Mouse (Mus musculus) MEL (cell line): ENCODE data around the gene Gm20388. TPM values are rescaled to one million over a fixed set of nuclear protein-coding genes. Genes with fewer than 3 reads are reported as not detected.

Experiments used
- DNase-seq: peaks from one replicate; pipeline ENCODE4 v3.0.0; 2011; ENCODE audit warnings: low read depth, low spot score
- H3K27ac ChIP-seq: 2 replicates; pipeline ENCODE4 v1.5.1; 2012; ENCODE audit warnings: low read depth, mild to moderate bottlenecking, control low read depth, low read length, moderate library complexity; ENCODE audit not compliant: control insufficient read depth
- H3K27me3 ChIP-seq, 2 experiments: fragments of 150-350 bp in 1 of 2; sonication (generic) in 1 of 2; 2 replicates each; pipeline ENCODE4 v1.6.1; 2012; ENCODE audit warnings: low read length in 2 of 2, mild to moderate bottlenecking in 2 of 2, improper control_type of control experiment in 1 of 2, moderate library complexity in 1 of 2; ENCODE audit not compliant: insufficient read depth in 2 of 2, control insufficient read depth in 1 of 2
- H3K36me3 ChIP-seq, 2 experiments: 2 replicates each; pipeline ENCODE4 v1.6.1; 2012 to 2014; ENCODE audit warnings: low read length in 2 of 2, improper control_type of control experiment in 1 of 2, inconsistent platforms in 1 of 2, mild to moderate bottlenecking in 1 of 2; ENCODE audit not compliant: insufficient read depth in 2 of 2, control insufficient read depth in 1 of 2
- H3K4me1 ChIP-seq, 2 experiments: fragments of 150-350 bp in 1 of 2; sonication (generic) in 1 of 2; 2 replicates each; pipeline ENCODE4 v1.6.1; 2012; ENCODE audit warnings: low read length in 2 of 2, improper control_type of control experiment in 1 of 2, mild to moderate bottlenecking in 1 of 2; ENCODE audit not compliant: insufficient read depth in 2 of 2, control insufficient read depth in 1 of 2
- H3K4me3 ChIP-seq, 2 experiments: fragments of 150-350 bp in 1 of 2; sonication (generic) in 1 of 2; 2 replicates each; pipeline ENCODE4 v1.5.1; 2012; ENCODE audit warnings: low read depth in 2 of 2, low read length in 2 of 2, mild to moderate bottlenecking in 2 of 2, moderate library complexity in 2 of 2, control low read depth in 1 of 2, improper control_type of control experiment in 1 of 2; ENCODE audit not compliant: control insufficient read depth in 1 of 2, insufficient read depth in 1 of 2
- H3K79me2 ChIP-seq: 2 replicates; pipeline ENCODE4 v1.6.1; 2012; ENCODE audit warnings: mild to moderate bottlenecking, low read length, moderate library complexity; ENCODE audit not compliant: control insufficient read depth, poor library complexity, insufficient read depth
- H3K9ac ChIP-seq: 2 replicates; pipeline ENCODE4 v1.6.1; 2012; ENCODE audit warnings: low read depth, mild to moderate bottlenecking, control low read depth, low read length, moderate library complexity; ENCODE audit not compliant: control insufficient read depth, poor library complexity, severe bottlenecking
- H3K9me3 ChIP-seq: fragments of 150-350 bp; sonication (generic); replicated peaks from 2 replicates; pipeline ENCODE4 v1.6.1; 2012; ENCODE audit warnings: mild to moderate bottlenecking, low read length, improper control_type of control experiment, moderate library complexity; ENCODE audit not compliant: insufficient read depth
- CTCF ChIP-seq, 3 experiments: IDR thresholded peaks in 2 of 3; conservative IDR thresholded peaks in 1 of 3; 2 replicates each; pipeline ENCODE4 v1.5.1; 2011 to 2012; ENCODE audit warnings: low read length in 3 of 3, low read depth in 2 of 3, mild to moderate bottlenecking in 2 of 3, improper control_type of control experiment in 1 of 3, inconsistent platforms in 1 of 3, mixed read lengths in 1 of 3, moderate library complexity in 1 of 3; ENCODE audit not compliant: control insufficient read depth in 1 of 3, insufficient read depth in 1 of 3, poor library complexity in 1 of 3, severe bottlenecking in 1 of 3
- E2F4 ChIP-seq: IDR thresholded peaks from 2 replicates; pipeline ENCODE4 v1.6.1; 2011; ENCODE audit warnings: low read depth, low read length, improper control_type of control experiment, borderline replicate concordance
- ELF1 ChIP-seq: IDR thresholded peaks from 2 replicates; pipeline ENCODE4 v1.6.1; 2014; ENCODE audit warnings: low read depth, mild to moderate bottlenecking, inconsistent platforms, low read length, improper control_type of control experiment, moderate library complexity
- GABPA ChIP-seq: IDR thresholded peaks from 2 replicates; pipeline ENCODE4 v1.6.1; 2012; ENCODE audit warnings: low read depth, mild to moderate bottlenecking, inconsistent platforms, low read length, improper control_type of control experiment, moderate library complexity
- GATA1 ChIP-seq: IDR thresholded peaks from 2 replicates; pipeline ENCODE4 v1.6.1; 2011; ENCODE audit warnings: low read depth, low read length, improper control_type of control experiment
- JUND ChIP-seq: IDR thresholded peaks from 2 replicates; pipeline ENCODE4 v1.6.1; 2011; ENCODE audit warnings: low read depth, mild to moderate bottlenecking, improper control_type of control experiment, low read length
- MAZ ChIP-seq: IDR thresholded peaks from 2 replicates; pipeline ENCODE4 v1.6.1; 2012; ENCODE audit warnings: low read depth, mild to moderate bottlenecking, inconsistent platforms, low read length, improper control_type of control experiment
- MYB ChIP-seq: IDR thresholded peaks from 2 replicates; pipeline ENCODE4 v1.6.1; 2011; ENCODE audit warnings: mild to moderate bottlenecking, low read depth, low read length, improper control_type of control experiment
- MYC ChIP-seq: IDR thresholded peaks from 2 replicates; pipeline ENCODE4 v1.6.1; 2011; ENCODE audit warnings: low read depth, mild to moderate bottlenecking, low read length, improper control_type of control experiment, moderate library complexity
- NELFE ChIP-seq: IDR thresholded peaks from 2 replicates; pipeline ENCODE4 v1.6.1; 2011; ENCODE audit warnings: low read depth, low read length, improper control_type of control experiment
- NRF1 ChIP-seq: IDR thresholded peaks from 2 replicates; pipeline ENCODE4 v1.6.1; 2014; ENCODE audit warnings: low read depth, mild to moderate bottlenecking, inconsistent platforms, low read length, improper control_type of control experiment, moderate library complexity; ENCODE audit not compliant: poor library complexity, insufficient read depth, severe bottlenecking
- POLR2A ChIP-seq, 2 experiments: IDR thresholded peaks; 2 replicates each; pipeline ENCODE4 v1.6.1; 2011 to 2012; ENCODE audit warnings: low read length in 2 of 2, mild to moderate bottlenecking in 2 of 2, control low read depth in 1 of 2, improper control_type of control experiment in 1 of 2, low read depth in 1 of 2, moderate library complexity in 1 of 2; ENCODE audit not compliant: control insufficient read depth in 1 of 2, insufficient read depth in 1 of 2, poor library complexity in 1 of 2
- SIN3A ChIP-seq: IDR thresholded peaks from 2 replicates; pipeline ENCODE4 v1.6.1; 2012; ENCODE audit warnings: low read length, improper control_type of control experiment, inconsistent platforms
- SMC3 ChIP-seq: IDR thresholded peaks from 2 replicates; pipeline ENCODE4 v1.6.1; 2011; ENCODE audit warnings: low read depth, low read length, improper control_type of control experiment
- TAL1 ChIP-seq: IDR thresholded peaks from 2 replicates; pipeline ENCODE4 v1.6.1; 2012; ENCODE audit warnings: mild to moderate bottlenecking, inconsistent platforms, low read length, moderate library complexity, mixed read lengths
- TBP ChIP-seq: IDR thresholded peaks from 2 replicates; pipeline ENCODE4 v1.8.0; 2011; ENCODE audit warnings: low read depth, low read length, improper control_type of control experiment
- TCF12 ChIP-seq: IDR thresholded peaks from 2 replicates; pipeline ENCODE4 v1.6.1; 2014; ENCODE audit warnings: low read depth, mild to moderate bottlenecking, inconsistent platforms, low read length, improper control_type of control experiment, moderate library complexity
- USF1 ChIP-seq: IDR thresholded peaks from 2 replicates; pipeline ENCODE4 v1.6.1; 2014; ENCODE audit warnings: low read depth, mild to moderate bottlenecking, inconsistent platforms, low read length, improper control_type of control experiment, moderate library complexity
- USF2 ChIP-seq, 2 experiments: IDR thresholded peaks; 2 replicates each; pipeline ENCODE4 v1.6.1; 2011 to 2012; ENCODE audit warnings: improper control_type of control experiment in 2 of 2, low read length in 2 of 2, borderline replicate concordance in 1 of 2, inconsistent platforms in 1 of 2, low read depth in 1 of 2, mild to moderate bottlenecking in 1 of 2; ENCODE audit not compliant: insufficient read depth in 1 of 2
- ZC3H11A ChIP-seq: IDR thresholded peaks from 2 replicates; pipeline ENCODE4 v1.6.1; 2012; ENCODE audit warnings: low read depth, mild to moderate bottlenecking, inconsistent platforms, low read length, improper control_type of control experiment
- polyA plus RNA-seq, 2 experiments: library from polyadenylated mRNA; stranded (reverse) in 1 of 2; unstranded in 1 of 2; fragments of >175 nt in 1 of 2; fragments of >200 nt in 1 of 2; gene quantifications; 2 replicates each; pipeline versions ENCODE4 v1.2.1 to v1.2.4; 2012; ENCODE audit warnings: low replicate concordance in 2 of 2, low read depth in 1 of 2; ENCODE audit not compliant: insufficient read length in 2 of 2, insufficient read depth in 1 of 2, missing spikeins in 1 of 2
- total RNA-seq: library from RNA; depleted of rRNA; stranded (reverse); fragments of 300-350 nt; gene quantifications from 2 replicates; pipeline ENCODE4 v1.2.3, GENCODE M21; 2012

Gm20388 gene
- total and polyA plus RNA-seq, 3 experiments = 11.1 to 17.8 TPM; not detected in 1

- Histone ChIP-seq H3K4me1 (no peaks in the 10 kb centered on the region), H3K9ac (no peak overlapping the region), H3K4me3 (no peak overlapping the region), H3K36me3 (no peaks in the 10 kb centered on the region), H3K79me2 (no peaks in the 10 kb centered on the region), H3K9me3 (no peaks in the 10 kb centered on the region), H3K27ac (no peak overlapping the region), H3K27me3 (no peaks in the 10 kb centered on the region)
- no peak for TF ChIP-seq POLR2A (IDR thresholded peaks at IDR 0.05; ENCODE audit: control insufficient read depth in 1 of 2, insufficient read depth in 1 of 2, low read depth in 1 of 2, low read length in 2 of 2, poor library complexity in 1 of 2)
- no peak for TF ChIP-seq GATA1
- TF ChIP-seq USF2 (IDR thresholded peaks at IDR 0.05; ENCODE audit: borderline replicate concordance in 1 of 2, insufficient read depth in 1 of 2, low read depth in 1 of 2, low read length in 2 of 2) = no peak
- no peak for TF ChIP-seq USF1
- no peak for TF ChIP-seq SMC3
- no peak for TF ChIP-seq TBP
- DNase-seq = no peak
Observed at GRCm38 (mm10) chr8:122144729-122145311, 2234.2 kb downstream of the Gm20388 start.

DNA sequence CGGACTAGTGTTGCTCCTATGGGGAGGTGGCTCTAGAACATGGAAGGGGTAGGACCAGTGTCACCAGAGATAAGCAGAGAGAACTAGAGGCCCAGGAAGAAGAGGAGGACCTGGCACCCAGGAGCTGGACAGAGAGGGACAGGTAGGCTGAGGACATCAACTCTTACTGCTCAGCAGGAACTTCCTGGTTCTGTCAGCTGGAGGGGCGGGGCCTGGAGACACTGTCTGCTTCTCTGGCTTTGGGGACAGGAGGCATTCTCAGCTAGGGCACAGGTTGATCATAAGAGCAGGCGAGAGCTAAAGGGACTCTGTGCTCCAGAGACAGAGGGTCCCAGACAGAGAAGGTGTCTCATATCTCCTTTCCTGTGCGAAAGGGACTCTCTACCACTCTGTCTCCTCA is 2238.4 kb downstream of the Gm20388 start:
- no peak overlapping the region for H3K4me3 ChIP-seq
- no peak for DNase-seq
- no peak overlapping the region for H3K9ac ChIP-seq
- TF ChIP-seq SMC3 = no peak
- H3K4me1 ChIP-seq = no peaks in the 10 kb centered on the region
- no peaks in the 10 kb centered on the region for H3K36me3 ChIP-seq
- no peak overlapping the region for H3K27ac ChIP-seq
- no peaks in the 10 kb centered on the region for H3K9me3 ChIP-seq
- no peaks in the 10 kb centered on the region for H3K27me3 ChIP-seq
- no peaks in the 10 kb centered on the region for H3K79me2 ChIP-seq

GRCm38 (mm10) chr8:122149606-122150005 is 2239.0 kb downstream of the Gm20388 start:
- DNase-seq = no peak
- Histone ChIP-seq H3K9ac (no peak overlapping the region), H3K27me3 (no peaks in the 10 kb centered on the region), H3K27ac (no peak overlapping the region), H3K4me1 (no peaks in the 10 kb centered on the region), H3K79me2 (no peaks in the 10 kb centered on the region), H3K4me3 (no peak overlapping the region), H3K36me3 (no peaks in the 10 kb centered on the region), H3K9me3 (no peaks in the 10 kb centered on the region)
- TF ChIP-seq MAZ = no peak
- TF ChIP-seq SIN3A = no peak
- TF ChIP-seq CTCF (IDR thresholded peaks at IDR 0.05 in 2 of 3, conservative IDR thresholded peaks at IDR 0.05 in 1 of 3; ENCODE audit: control insufficient read depth in 1 of 3, insufficient read depth in 1 of 3, low read depth in 2 of 3, low read length in 3 of 3, poor library complexity in 1 of 3, severe bottlenecking in 1 of 3) = no peak
- no peak for TF ChIP-seq TCF12
- no peak for TF ChIP-seq ZC3H11A
- no peak for TF ChIP-seq TAL1
- no peak for TF ChIP-seq E2F4
- TF ChIP-seq SMC3 = no peak
- no peak for TF ChIP-seq NRF1
- no peak for TF ChIP-seq JUND
- TF ChIP-seq MYB = no peak
- no peak for TF ChIP-seq MYC
- no peak for TF ChIP-seq GABPA
- no peak for TF ChIP-seq USF2 (IDR thresholded peaks at IDR 0.05; ENCODE audit: borderline replicate concordance in 1 of 2, insufficient read depth in 1 of 2, low read depth in 1 of 2, low read length in 2 of 2)
- no peak for TF ChIP-seq NELFE
- TF ChIP-seq ELF1 = no peak
